Mouse (Mus musculus): Measurements from ENCODE around the gene Ugt1a8. TPM values are rescaled to one million over a fixed set of nuclear protein-coding genes. Genes with fewer than 3 reads are reported as not detected.

The Ugt1a8 gene
- total and polyA plus RNA-seq, 3 experiments, result not detected

DNA sequence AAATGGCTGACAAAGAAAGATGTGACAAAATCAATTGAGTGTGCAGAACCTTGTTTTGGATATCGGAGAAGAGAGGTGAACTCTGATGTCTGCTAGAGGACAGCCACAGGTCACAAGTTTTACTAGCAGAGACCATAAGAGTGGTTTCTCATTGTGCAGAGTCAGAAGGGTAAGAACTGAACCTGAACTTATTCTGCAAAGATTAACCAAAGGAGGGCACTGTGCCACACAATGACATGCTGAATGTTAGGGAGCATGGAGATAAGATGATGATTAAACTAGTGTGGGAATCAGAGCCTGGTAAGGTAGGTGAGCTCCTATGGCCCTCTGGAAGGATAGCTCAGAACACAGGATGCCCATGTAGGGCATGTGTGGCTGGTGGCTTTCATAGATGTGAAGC, 108.1 kb downstream of the Ugt1a8 start:
- peaks cover 7% of the 10 kb centered on the region for H3K27me3 ChIP-seq (ENCODE audit: insufficient read depth, low read length)
- no peaks in the 10 kb centered on the region for H3K9me3 ChIP-seq (replicated peaks)
- no peaks in the 10 kb centered on the region for H3K36me3 ChIP-seq (replicated peaks)
- H3K4me1 ChIP-seq (ENCODE audit: insufficient read depth, low read depth, low read length), result no peaks in the 10 kb centered on the region
- TF ChIP-seq GATA2 (IDR thresholded peaks at IDR 0.05; ENCODE audit: borderline replicate concordance, low read depth, low read length) (no peak), TAL1 (conservative IDR thresholded peaks at IDR 0.05; ENCODE audit: low read depth, low read length) (no peak), POLR2AphosphoS5 (IDR thresholded peaks at IDR 0.05; ENCODE audit: insufficient replicate concordance, low read depth, low read length) (no peak)
- H3K4me3 ChIP-seq (ENCODE audit: low read depth, low read length), result no peak overlapping the region
- DNase-seq (ENCODE audit: low spot score), result no peak
- ATAC-seq (ENCODE audit: extremely low read depth, insufficient number of reproducible peaks, low FRiP score, poor library complexity, severe bottlenecking), result no peak

DNA sequence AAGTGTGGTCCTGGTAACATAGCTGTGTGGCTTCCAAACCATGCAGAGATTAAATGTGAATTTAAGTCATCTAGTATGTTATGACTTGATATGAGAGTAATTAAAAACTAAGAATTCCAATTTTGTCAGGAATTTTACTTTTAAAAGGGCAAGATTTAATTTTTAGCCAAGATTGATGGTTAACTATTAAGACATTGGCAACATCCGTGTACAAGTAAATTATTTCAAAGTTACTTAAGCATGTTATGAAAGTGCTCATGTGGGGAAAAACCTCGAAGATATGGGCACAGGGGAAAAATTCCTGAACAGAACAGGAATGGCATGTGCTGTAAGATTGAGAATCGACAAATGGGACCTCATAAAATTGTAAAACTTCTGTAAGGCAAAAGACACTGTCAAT, 109.8 kb downstream of the Ugt1a8 start:
- Histone ChIP-seq H3K9me3 (replicated peaks) (no peaks in the 10 kb centered on the region), H3K4me1 (ENCODE audit: insufficient read depth, low read depth, low read length) (no peaks in the 10 kb centered on the region), H3K4me3 (ENCODE audit: low read depth, low read length) (no peak overlapping the region), H3K27me3 (ENCODE audit: insufficient read depth, low read length) (peaks cover 7% of the 10 kb centered on the region), H3K36me3 (replicated peaks) (no peaks in the 10 kb centered on the region)
- no peak for ATAC-seq (ENCODE audit: extremely low read depth, insufficient number of reproducible peaks, low FRiP score, poor library complexity, severe bottlenecking)
- DNase-seq (ENCODE audit: low spot score), result no peak
- TF ChIP-seq GATA1 (IDR thresholded peaks at IDR 0.05; ENCODE audit: borderline replicate concordance, low read length) (no peak), TAL1 (conservative IDR thresholded peaks at IDR 0.05; ENCODE audit: low read depth, low read length) (no peak), CTCF (IDR thresholded peaks at IDR 0.05; ENCODE audit: low read depth, low read length) (no peak), POLR2AphosphoS5 (IDR thresholded peaks at IDR 0.05; ENCODE audit: insufficient replicate concordance, low read depth, low read length) (no peak), GATA2 (IDR thresholded peaks at IDR 0.05; ENCODE audit: borderline replicate concordance, low read depth, low read length) (no peak)

DNA sequence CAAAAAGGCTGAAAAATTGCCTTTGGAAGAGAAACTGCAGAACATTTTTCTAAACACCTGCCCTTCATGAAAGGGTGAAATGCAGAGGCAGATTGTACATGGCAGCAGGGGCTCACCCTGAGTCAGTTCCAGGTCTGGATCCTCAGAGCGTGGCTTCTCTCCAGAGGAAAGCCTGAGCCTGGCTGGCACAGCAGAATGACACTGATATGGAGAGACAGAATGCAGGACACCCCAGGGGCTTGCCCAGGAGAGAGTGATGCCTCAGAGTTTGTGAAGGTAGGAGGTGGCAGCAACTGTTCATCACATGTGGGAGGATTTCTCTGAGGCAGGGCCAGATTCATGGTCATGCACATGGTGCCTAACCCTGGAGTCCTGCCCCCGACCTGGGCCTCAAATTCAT, 112.4 kb downstream of the Ugt1a8 start:
- ATAC-seq (ENCODE audit: extremely low read depth, insufficient number of reproducible peaks, low FRiP score, poor library complexity, severe bottlenecking) (no peak), DNase-seq (ENCODE audit: low spot score) (no peak)
- H3K4me1 ChIP-seq (ENCODE audit: insufficient read depth, low read depth, low read length), result no peaks in the 10 kb centered on the region
- H3K27me3 ChIP-seq (ENCODE audit: insufficient read depth, low read length), result peaks cover 7% of the 10 kb centered on the region
- H3K4me3 ChIP-seq (ENCODE audit: low read depth, low read length), result no peak overlapping the region
- H3K9me3 ChIP-seq (replicated peaks), result no peaks in the 10 kb centered on the region
- TF ChIP-seq GATA2 (IDR thresholded peaks at IDR 0.05; ENCODE audit: borderline replicate concordance, low read depth, low read length) (no peak), POLR2AphosphoS5 (IDR thresholded peaks at IDR 0.05; ENCODE audit: insufficient replicate concordance, low read depth, low read length) (no peak), GATA1 (IDR thresholded peaks at IDR 0.05; ENCODE audit: borderline replicate concordance, low read length) (no peak), TAL1 (conservative IDR thresholded peaks at IDR 0.05; ENCODE audit: low read depth, low read length) (no peak), CTCF (IDR thresholded peaks at IDR 0.05; ENCODE audit: low read depth, low read length) (no peak)
- no peaks in the 10 kb centered on the region for H3K36me3 ChIP-seq (replicated peaks)

DNA sequence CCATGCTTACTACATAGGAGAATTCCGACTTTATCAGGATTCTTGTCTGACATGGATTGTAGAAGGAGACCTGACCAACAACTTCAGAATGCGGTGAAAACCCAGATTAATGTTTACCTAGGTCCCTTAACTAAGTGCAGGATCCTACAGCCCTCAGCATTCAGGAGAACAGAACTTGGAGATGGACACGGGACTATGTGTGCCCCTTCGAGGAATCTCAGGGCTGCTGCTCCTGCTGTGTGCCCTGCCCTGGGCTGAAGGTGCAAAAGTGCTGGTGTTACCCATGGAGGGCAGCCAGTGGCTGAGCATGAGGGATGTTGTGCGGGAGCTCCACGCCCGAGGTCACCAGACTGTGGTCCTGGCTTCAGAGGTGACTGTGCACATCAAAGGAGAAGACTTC, 112.8 kb downstream of the Ugt1a8 start, which contains the start of gene Ugt1a2:
Ugt1a2 (plus strand) TSS at position 146 of the 400 bp plus-strand sequence.
- H3K4me1 ChIP-seq (ENCODE audit: insufficient read depth, low read depth, low read length), result no peaks in the 10 kb centered on the region
- H3K27me3 ChIP-seq (ENCODE audit: insufficient read depth, low read length), result peaks cover 7% of the 10 kb centered on the region
- peaks cover 3% of the 10 kb centered on the region for H3K9me3 ChIP-seq (replicated peaks)
- no peak for DNase-seq (ENCODE audit: low spot score)
- no peaks in the 10 kb centered on the region for H3K36me3 ChIP-seq (replicated peaks)
- no peak for ATAC-seq (ENCODE audit: extremely low read depth, insufficient number of reproducible peaks, low FRiP score, poor library complexity, severe bottlenecking)
- TF ChIP-seq TAL1 (conservative IDR thresholded peaks at IDR 0.05; ENCODE audit: low read depth, low read length) (no peak), POLR2AphosphoS5 (IDR thresholded peaks at IDR 0.05; ENCODE audit: insufficient replicate concordance, low read depth, low read length) (no peak), GATA1 (IDR thresholded peaks at IDR 0.05; ENCODE audit: borderline replicate concordance, low read length) (no peak), CTCF (IDR thresholded peaks at IDR 0.05; ENCODE audit: low read depth, low read length) (no peak), GATA2 (IDR thresholded peaks at IDR 0.05; ENCODE audit: borderline replicate concordance, low read depth, low read length) (no peak)
- H3K4me3 ChIP-seq (ENCODE audit: low read depth, low read length), result no peak within 1 kb of the TSS

DNA sequence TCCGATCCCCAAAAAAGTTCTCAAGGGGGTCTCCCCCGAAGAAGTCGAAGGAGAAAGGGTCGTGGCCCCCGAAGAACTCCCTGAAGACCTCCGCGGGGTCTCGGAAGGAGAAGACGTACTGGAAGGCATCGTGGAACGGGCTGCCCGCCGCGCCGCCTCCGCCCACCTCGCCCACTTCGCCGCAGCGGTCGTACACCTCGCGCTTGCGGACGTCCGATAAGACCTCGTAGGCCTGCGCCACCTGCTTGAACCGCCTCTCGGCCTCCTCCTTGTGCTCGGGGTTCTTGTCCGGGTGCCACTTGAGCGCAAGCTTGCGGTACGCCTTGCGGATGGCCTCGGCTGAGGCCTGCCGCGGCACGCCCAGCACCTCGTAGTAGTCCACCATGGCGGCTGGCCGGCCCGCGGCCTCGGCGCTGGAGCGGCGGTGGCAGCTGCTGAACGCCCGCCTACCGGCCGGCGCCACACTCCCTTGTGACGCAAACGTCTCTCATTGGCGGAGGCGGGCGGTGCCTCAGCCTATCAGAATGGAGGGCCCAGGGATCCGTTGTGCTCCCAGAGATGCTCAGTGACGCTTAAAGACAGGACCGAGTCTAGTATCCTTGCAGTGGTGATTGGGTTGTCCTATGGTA, 117.8 kb downstream of the Ugt1a8 start, which contains the start of gene Dnajb3:
Dnajb3 (minus strand) TSS at position 489 of the 629 bp plus-strand sequence.
- Histone ChIP-seq H3K36me3 (replicated peaks) (no peaks in the 10 kb centered on the region), H3K4me3 (ENCODE audit: low read depth, low read length) (no peak within 1 kb of the TSS), H3K4me1 (ENCODE audit: insufficient read depth, low read depth, low read length) (no peaks in the 10 kb centered on the region), H3K9me3 (replicated peaks) (peaks cover 4% of the 10 kb centered on the region), H3K27me3 (ENCODE audit: insufficient read depth, low read length) (peaks cover 3% of the 10 kb centered on the region)
- TF ChIP-seq TAL1 (conservative IDR thresholded peaks at IDR 0.05; ENCODE audit: low read depth, low read length), result no peak
- TF ChIP-seq POLR2AphosphoS5 (IDR thresholded peaks at IDR 0.05; ENCODE audit: insufficient replicate concordance, low read depth, low read length), result no peak
- TF ChIP-seq GATA2 (IDR thresholded peaks at IDR 0.05; ENCODE audit: borderline replicate concordance, low read depth, low read length), result no peak
- TF ChIP-seq GATA1 (IDR thresholded peaks at IDR 0.05; ENCODE audit: borderline replicate concordance, low read length), result no peak
- no peak for TF ChIP-seq CTCF (IDR thresholded peaks at IDR 0.05; ENCODE audit: low read depth, low read length)
- DNase-seq (ENCODE audit: low spot score) (no peak), ATAC-seq (ENCODE audit: extremely low read depth, insufficient number of reproducible peaks, low FRiP score, poor library complexity, severe bottlenecking) (no peak)

DNA sequence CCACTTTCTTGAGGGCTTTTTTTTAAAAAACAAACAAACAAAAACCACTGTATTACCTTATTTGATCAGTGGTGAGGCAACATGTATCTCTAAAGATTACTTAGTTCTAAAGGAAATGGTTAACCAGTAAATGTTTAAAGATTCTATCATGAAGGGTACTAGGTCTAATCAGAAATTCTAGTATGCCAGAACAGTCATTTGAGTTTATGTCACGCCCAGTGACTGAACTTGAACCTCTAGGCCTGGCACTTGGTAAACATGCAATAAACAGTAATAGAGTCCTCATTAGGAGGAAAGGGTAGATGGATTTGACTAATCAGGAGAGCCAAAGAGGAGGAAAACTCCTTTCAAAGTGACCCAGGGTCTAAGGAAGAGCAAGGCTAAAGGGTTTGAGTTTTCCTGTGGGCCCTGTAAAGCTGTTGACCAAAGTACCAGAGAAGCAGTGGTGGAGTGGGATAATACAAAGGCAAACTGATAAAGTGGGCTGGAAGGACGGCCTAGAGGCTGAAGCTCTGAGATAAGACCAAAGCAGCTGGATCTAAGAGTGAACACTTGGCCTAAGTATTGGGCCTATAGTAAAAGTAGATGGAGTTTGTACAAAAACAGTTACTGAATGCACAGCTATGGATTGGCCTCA, 119.3 kb downstream of the Ugt1a8 start:
- Histone ChIP-seq H3K36me3 (replicated peaks) (no peaks in the 10 kb centered on the region), H3K9me3 (replicated peaks) (peaks cover 4% of the 10 kb centered on the region), H3K4me3 (ENCODE audit: low read depth, low read length) (no peak overlapping the region), H3K27me3 (ENCODE audit: insufficient read depth, low read length) (no peaks in the 10 kb centered on the region; the same call in 1 of the 2 replicates), H3K4me1 (ENCODE audit: insufficient read depth, low read depth, low read length) (no peaks in the 10 kb centered on the region)
- TF ChIP-seq CTCF (IDR thresholded peaks at IDR 0.05; ENCODE audit: low read depth, low read length) (no peak), GATA1 (IDR thresholded peaks at IDR 0.05; ENCODE audit: borderline replicate concordance, low read length) (no peak), POLR2AphosphoS5 (IDR thresholded peaks at IDR 0.05; ENCODE audit: insufficient replicate concordance, low read depth, low read length) (no peak), TAL1 (conservative IDR thresholded peaks at IDR 0.05; ENCODE audit: low read depth, low read length) (no peak), GATA2 (IDR thresholded peaks at IDR 0.05; ENCODE audit: borderline replicate concordance, low read depth, low read length) (no peak)
- DNase-seq (ENCODE audit: low spot score) (no peak), ATAC-seq (ENCODE audit: extremely low read depth, insufficient number of reproducible peaks, low FRiP score, poor library complexity, severe bottlenecking) (no peak)

All from G1E (cell line).